Mouse (Mus musculus) spleen, adult 2 months (tissue): ENCODE data around the gene Knstrn. TPM values are rescaled to one million over a fixed set of nuclear protein-coding genes. Genes with fewer than 3 reads are reported as not detected.

Experiments used
- DNase-seq, 2 experiments: peaks; one replicate each; pipeline versions ENCODE4 v3.0.0 to v3.0.0-alpha.2; 2012 to 2021; ENCODE audit warnings: low spot score in 2 of 2, low read depth in 1 of 2
- H3K27ac ChIP-seq: fragments of 200-500 bp; 2 replicates; pipeline ENCODE4 v1.5.1; 2012; ENCODE audit warnings: low read length, inconsistent platforms; ENCODE audit not compliant: insufficient read depth
- H3K27me3 ChIP-seq: fragments of 200-500 bp; 2 replicates; pipeline ENCODE4 v1.6.1; 2012; ENCODE audit warnings: mild to moderate bottlenecking, moderate library complexity, low read length, inconsistent platforms; ENCODE audit not compliant: control insufficient read depth, insufficient read depth
- H3K36me3 ChIP-seq: fragments of 200-500 bp; 2 replicates; pipeline ENCODE4 v1.6.1; 2012; ENCODE audit warnings: mild to moderate bottlenecking, low read length, inconsistent platforms; ENCODE audit not compliant: control insufficient read depth, insufficient read depth
- H3K4me1 ChIP-seq: fragments of 200-500 bp; 2 replicates; pipeline ENCODE4 v1.6.1; 2011; ENCODE audit warnings: inconsistent platforms; ENCODE audit not compliant: control insufficient read depth, insufficient read depth, insufficient read length
- H3K4me3 ChIP-seq: fragments of 200-500 bp; 2 replicates; pipeline ENCODE4 v1.5.1; 2011; ENCODE audit warnings: mild to moderate bottlenecking, inconsistent platforms; ENCODE audit not compliant: insufficient read depth, insufficient read length; ENCODE audit errors: extremely low read depth
- CTCF ChIP-seq: fragments of 200-500 bp; IDR thresholded peaks from 2 replicates; pipeline ENCODE4 v1.5.1; 2011; ENCODE audit warnings: mild to moderate bottlenecking, inconsistent platforms; ENCODE audit not compliant: insufficient read depth, insufficient read length, insufficient replicate concordance; ENCODE audit errors: extremely low read depth
- POLR2A ChIP-seq: fragments of 200-500 bp; IDR thresholded peaks from 2 replicates; pipeline ENCODE4 v1.6.1; 2011; ENCODE audit warnings: low read depth, low read length, inconsistent platforms
- WGBS: fragments of 180-500 bp; shearing (Covaris S2); methylation state at CpG from one replicate; pipeline ENCODE4 v1.1.7; 2018; 5-methylcytosine and 5-hydroxymethylcytosine counted together
- polyA plus RNA-seq: library from polyadenylated mRNA; depleted of rRNA; stranded (reverse); fragments of >200 nt; gene quantifications from 2 replicates; pipeline ENCODE4 v1.2.3, GENCODE M21; 2012

Knstrn gene
- polyA plus RNA-seq, 1 experiment, result 4.2 TPM

GRCm38 (mm10) chr2:118774536-118774935, 39.3 kb upstream of the Knstrn start:
- no peak for DNase-seq
- no peak for TF ChIP-seq POLR2A
- no peak overlapping the region for H3K4me3 ChIP-seq
- H3K27ac ChIP-seq, result no peak overlapping the region
- no peaks in the 10 kb centered on the region; the same call in 1 of the 2 replicates for H3K4me1 ChIP-seq
- no peaks in the 10 kb centered on the region for H3K36me3 ChIP-seq
- WGBS, result 64% methylated on average over 2 of the region's 2 CpGs
- H3K27me3 ChIP-seq, result no peaks in the 10 kb centered on the region

- Histone ChIP-seq H3K4me3 (no peak overlapping the region), H3K36me3 (no peaks in the 10 kb centered on the region), H3K27ac (no peak overlapping the region), H3K27me3 (no peaks in the 10 kb centered on the region), H3K4me1 (no peaks in the 10 kb centered on the region; the same call in 1 of the 2 replicates)
- no peak for DNase-seq
- 26% methylated on average over 1 of the region's 1 CpGs for WGBS
- TF ChIP-seq CTCF (no peak), POLR2A (no peak)
These were observed 38.4 kb upstream of the Knstrn start for GRCm38 (mm10) chr2:118775396-118775795.

GRCm38 (mm10) chr2:118775846-118776245, 38.0 kb upstream of the Knstrn start:
- no peak for TF ChIP-seq POLR2A
- no peak for TF ChIP-seq CTCF
- no peaks in the 10 kb centered on the region for H3K36me3 ChIP-seq
- no peaks in the 10 kb centered on the region for H3K27me3 ChIP-seq
- no peak overlapping the region for H3K27ac ChIP-seq
- WGBS, result 97% methylated on average over 3 of the region's 4 CpGs
- H3K4me3 ChIP-seq, result no peak overlapping the region
- no peak for DNase-seq
- no peaks in the 10 kb centered on the region; the same call in 1 of the 2 replicates for H3K4me1 ChIP-seq

- Histone ChIP-seq H3K4me1 (no peaks in the 10 kb centered on the region; the same call in 1 of the 2 replicates), H3K36me3 (no peaks in the 10 kb centered on the region), H3K27me3 (no peaks in the 10 kb centered on the region), H3K27ac (no peak overlapping the region), H3K4me3 (no peak overlapping the region)
- DNase-seq, result no peak
- TF ChIP-seq POLR2A (no peak), CTCF (no peak)
- 63% methylated on average over 2 of the region's 2 CpGs for WGBS
These were observed 37.5 kb upstream of the Knstrn start for GRCm38 (mm10) chr2:118776295-118776694.

GRCm38 (mm10) chr2:118778418-118778817, 35.4 kb upstream of the Knstrn start:
- H3K36me3 ChIP-seq, result no peaks in the 10 kb centered on the region
- no peaks in the 10 kb centered on the region for H3K27me3 ChIP-seq
- WGBS, result 77% methylated on average over 4 of the region's 4 CpGs
- TF ChIP-seq POLR2A (no peak), CTCF (no peak)
- H3K27ac ChIP-seq, result no peak overlapping the region
- no peak overlapping the region for H3K4me3 ChIP-seq
- H3K4me1 ChIP-seq, result no peaks in the 10 kb centered on the region; the same call in 1 of the 2 replicates
- no peak for DNase-seq

GRCm38 (mm10) chr2:118779065-118779464, 34.7 kb upstream of the Knstrn start:
- peak overlapping the region; percentile 28; the same call in 1 of the 2 replicates for H3K4me3 ChIP-seq
- no peaks in the 10 kb centered on the region for H3K36me3 ChIP-seq
- DNase-seq, result no peak
- WGBS, result 42% methylated on average over 10 of the region's 10 CpGs
- H3K27ac ChIP-seq, result no peak overlapping the region
- no peak for TF ChIP-seq POLR2A
- no peaks in the 10 kb centered on the region; the same call in 1 of the 2 replicates for H3K4me1 ChIP-seq
- H3K27me3 ChIP-seq, result no peaks in the 10 kb centered on the region

GRCm38 (mm10) chr2:118779504-118780480, 34.0 kb upstream of the Knstrn start, which contains the start of gene Disp2:
Disp2 (plus strand) TSS chr2:118779719.
- DNase-seq, result peak; percentile 39 to 81

More at GRCm38 (mm10) chr2:118779504-118780480, 34.0 kb upstream of the Knstrn start, which contains the start of gene Disp2:
- H3K4me1 ChIP-seq, result no peaks in the 10 kb centered on the region; the same call in 1 of the 2 replicates
- H3K36me3 ChIP-seq, result no peaks in the 10 kb centered on the region
- H3K27me3 ChIP-seq, result no peaks in the 10 kb centered on the region
- no peak for TF ChIP-seq POLR2A
- no peak for TF ChIP-seq CTCF
- H3K27ac ChIP-seq, result no peak within 1 kb of the TSS
- H3K4me3 ChIP-seq, result peak within 1 kb of the TSS; percentile 28; the same call in 1 of the 2 replicates
- WGBS, result 12% methylated on average over 39 of the region's 39 CpGs
